Mouse (Mus musculus): ENCODE measurements around the gene Agmat. TPM values are rescaled to one million over a fixed set of nuclear protein-coding genes. Genes with fewer than 3 reads are reported as not detected.
A peak's percentile ranks its signal among the peaks of the same experiment; 100 is the strongest.

Gene Agmat
- polyA plus RNA-seq, 1 experiment from 2014 or later: 1.4 TPM

DNA sequence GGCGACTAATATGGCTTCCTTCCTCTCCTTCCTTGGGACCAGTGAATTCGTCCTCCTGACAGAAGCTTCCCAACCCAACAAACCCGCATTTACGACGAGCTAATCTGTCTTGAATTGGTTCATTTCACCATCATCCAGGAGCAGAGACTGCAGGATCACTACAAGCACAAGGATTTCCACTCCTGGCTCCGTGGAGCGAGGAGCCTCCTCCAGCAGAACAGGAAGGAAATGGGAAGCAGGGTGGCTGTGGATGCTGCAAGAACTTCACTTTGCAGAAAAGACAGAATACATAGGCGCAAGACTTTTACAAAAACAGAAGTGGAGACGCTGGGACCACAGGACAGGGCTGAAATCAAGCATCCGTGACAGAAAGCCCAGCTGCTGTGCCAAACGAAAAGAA is 21.9 kb upstream of the Agmat start:
- Histone ChIP-seq H3K4me1 (ENCODE audit: control insufficient read depth in 2 of 2, insufficient read depth in 2 of 2, low read length in 2 of 2) (peaks cover 7 to 26% of the 10 kb centered on the region in 2 experiments), H3K27me3 (ENCODE audit: control insufficient read depth, insufficient read depth, low read length) (no peaks in the 10 kb centered on the region), H3K27ac (replicated peaks in 1 of 2; ENCODE audit: control insufficient read depth in 1 of 2, insufficient read depth in 1 of 2, low read depth in 2 of 2, low read length in 2 of 2) (no peak overlapping the region), H3K9ac (ENCODE audit: low read length) (no peak overlapping the region), H3K9me3 (ENCODE audit: control insufficient read depth, low read length) (0 out of 2 replicates have a peak, but pooled peaks cover 3% of the 10 kb centered on the region), H3K4me3 (ENCODE audit: control insufficient read depth in 1 of 2, insufficient read depth in 1 of 2, low read depth in 1 of 2, low read length in 2 of 2) (no peak overlapping the region), H3K4me2 (ENCODE audit: low read length) (no peak overlapping the region), H3K36me3 (ENCODE audit: control insufficient read depth, insufficient read depth, low read length) (peaks cover 9% of the 10 kb centered on the region; the same call in 1 of the 2 replicates)
- ATAC-seq (ENCODE audit: insufficient number of reproducible peaks, insufficient read depth, low FRiP score, low read depth): no peak
- WGBS: 63% methylated on average over 11 of the region's 11 CpGs

DNA sequence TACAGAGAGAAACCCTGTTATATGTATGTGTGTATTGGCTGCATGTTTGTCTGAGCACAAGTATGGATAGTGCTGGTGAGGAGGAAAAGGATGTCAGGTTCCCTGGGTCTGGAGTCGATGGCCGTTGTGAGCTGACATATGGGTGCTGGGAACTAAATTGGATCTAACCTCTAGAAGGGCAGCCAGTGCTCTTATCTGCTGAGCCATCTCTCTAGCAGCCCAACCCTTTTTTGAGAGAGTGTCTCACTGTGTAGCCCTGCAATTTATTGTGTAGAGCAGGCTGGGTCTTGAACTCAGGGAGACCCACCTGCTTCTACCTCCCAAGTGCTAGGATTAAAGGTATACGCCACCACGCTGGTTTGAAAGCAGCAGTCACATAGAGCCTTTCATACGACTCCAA is 21.2 kb upstream of the Agmat start:
- Histone ChIP-seq H3K4me1 (ENCODE audit: control insufficient read depth in 2 of 2, insufficient read depth in 2 of 2, low read length in 2 of 2) (peaks cover 7 to 26% of the 10 kb centered on the region in 2 experiments), H3K9me3 (ENCODE audit: control insufficient read depth, low read length) (0 out of 2 replicates have a peak, but pooled peaks cover 1% of the 10 kb centered on the region), H3K9ac (ENCODE audit: low read length) (no peak overlapping the region), H3K27me3 (ENCODE audit: control insufficient read depth, insufficient read depth, low read length) (no peaks in the 10 kb centered on the region), H3K4me3 (ENCODE audit: control insufficient read depth in 1 of 2, insufficient read depth in 1 of 2, low read depth in 1 of 2, low read length in 2 of 2) (no peak overlapping the region), H3K36me3 (ENCODE audit: control insufficient read depth, insufficient read depth, low read length) (peaks cover 3% of the 10 kb centered on the region; the same call in 1 of the 2 replicates), H3K4me2 (ENCODE audit: low read length) (no peak overlapping the region), H3K27ac (replicated peaks in 1 of 2; ENCODE audit: control insufficient read depth in 1 of 2, insufficient read depth in 1 of 2, low read depth in 2 of 2, low read length in 2 of 2) (no peak overlapping the region)
- ATAC-seq (ENCODE audit: insufficient number of reproducible peaks, insufficient read depth, low FRiP score, low read depth): no peak
- 72% methylated on average over 5 of the region's 5 CpGs for WGBS

DNA sequence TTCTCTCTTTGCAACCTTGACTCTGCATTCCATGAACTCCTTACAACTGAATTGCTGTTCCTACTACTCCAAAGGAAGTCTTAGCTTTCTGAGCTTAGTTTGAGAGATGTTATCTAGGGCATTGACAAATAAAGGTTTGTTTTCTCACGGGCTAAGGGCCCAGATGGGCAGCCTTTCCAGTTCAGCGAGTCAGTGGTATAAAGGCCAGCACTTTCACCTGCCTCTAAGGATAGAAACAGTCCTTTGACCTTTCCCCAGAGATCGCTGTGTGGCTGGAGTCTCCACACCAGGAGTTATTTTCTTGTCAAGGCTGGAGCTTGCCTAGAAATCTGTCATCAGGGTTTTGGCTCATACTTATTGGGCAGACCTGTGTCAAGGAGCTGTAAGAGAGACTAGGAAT is 20.7 kb upstream of the Agmat start:
- Histone ChIP-seq H3K4me1 (ENCODE audit: control insufficient read depth in 2 of 2, insufficient read depth in 2 of 2, low read length in 2 of 2) (peaks cover 7 to 22% of the 10 kb centered on the region in 2 experiments), H3K4me3 (ENCODE audit: control insufficient read depth in 1 of 2, insufficient read depth in 1 of 2, low read depth in 1 of 2, low read length in 2 of 2) (no peak overlapping the region), H3K27me3 (ENCODE audit: control insufficient read depth, insufficient read depth, low read length) (no peaks in the 10 kb centered on the region), H3K36me3 (ENCODE audit: control insufficient read depth, insufficient read depth, low read length) (no peaks in the 10 kb centered on the region), H3K9me3 (ENCODE audit: control insufficient read depth, low read length) (no peaks in the 10 kb centered on the region), H3K4me2 (ENCODE audit: low read length) (no peak overlapping the region), H3K9ac (ENCODE audit: low read length) (no peak overlapping the region), H3K27ac (replicated peaks in 1 of 2; ENCODE audit: control insufficient read depth in 1 of 2, insufficient read depth in 1 of 2, low read depth in 2 of 2, low read length in 2 of 2) (no peak overlapping the region)
- 46% methylated on average over 3 of the region's 3 CpGs for WGBS
- no peak for ATAC-seq (ENCODE audit: insufficient number of reproducible peaks, insufficient read depth, low FRiP score, low read depth)

DNA sequence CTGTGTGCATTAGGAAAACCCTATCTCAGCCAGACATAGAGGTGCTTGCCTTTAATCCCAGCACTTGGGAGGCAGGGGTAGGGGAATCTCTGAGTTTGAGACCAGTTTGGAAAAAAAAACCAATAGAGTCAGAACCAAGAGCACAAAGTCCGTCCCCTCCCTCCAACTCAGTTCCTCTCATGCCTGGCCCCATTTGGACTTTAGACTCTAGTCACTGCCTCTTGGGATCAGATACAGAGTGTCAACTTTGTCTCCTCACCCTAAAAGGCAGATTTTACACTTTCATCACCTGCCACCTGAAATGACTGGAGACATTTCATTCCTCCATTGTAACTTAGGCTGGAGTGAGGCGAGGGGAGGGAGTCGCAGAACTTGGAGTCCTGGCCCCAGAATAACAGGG is 17.2 kb upstream of the Agmat start:
- no peak for ATAC-seq (ENCODE audit: insufficient number of reproducible peaks, insufficient read depth, low FRiP score, low read depth)
- H3K9ac ChIP-seq (ENCODE audit: low read length): no peak overlapping the region
- no peak overlapping the region for H3K27ac ChIP-seq (replicated peaks in 1 of 2; ENCODE audit: control insufficient read depth in 1 of 2, insufficient read depth in 1 of 2, low read depth in 2 of 2, low read length in 2 of 2)
- no peak overlapping the region for H3K4me3 ChIP-seq (ENCODE audit: control insufficient read depth in 1 of 2, insufficient read depth in 1 of 2, low read depth in 1 of 2, low read length in 2 of 2)
- no peak overlapping the region for H3K4me2 ChIP-seq (ENCODE audit: low read length)
- H3K9me3 ChIP-seq (ENCODE audit: control insufficient read depth, low read length): no peaks in the 10 kb centered on the region
- no peaks in the 10 kb centered on the region for H3K36me3 ChIP-seq (ENCODE audit: control insufficient read depth, insufficient read depth, low read length)
- H3K27me3 ChIP-seq (ENCODE audit: control insufficient read depth, insufficient read depth, low read length): no peaks in the 10 kb centered on the region
- WGBS: 80% methylated on average over 3 of the region's 3 CpGs
- H3K4me1 ChIP-seq (ENCODE audit: control insufficient read depth in 2 of 2, insufficient read depth in 2 of 2, low read length in 2 of 2): no peaks in the 10 kb centered on the region; a peak in 1 of 4 replicates

DNA sequence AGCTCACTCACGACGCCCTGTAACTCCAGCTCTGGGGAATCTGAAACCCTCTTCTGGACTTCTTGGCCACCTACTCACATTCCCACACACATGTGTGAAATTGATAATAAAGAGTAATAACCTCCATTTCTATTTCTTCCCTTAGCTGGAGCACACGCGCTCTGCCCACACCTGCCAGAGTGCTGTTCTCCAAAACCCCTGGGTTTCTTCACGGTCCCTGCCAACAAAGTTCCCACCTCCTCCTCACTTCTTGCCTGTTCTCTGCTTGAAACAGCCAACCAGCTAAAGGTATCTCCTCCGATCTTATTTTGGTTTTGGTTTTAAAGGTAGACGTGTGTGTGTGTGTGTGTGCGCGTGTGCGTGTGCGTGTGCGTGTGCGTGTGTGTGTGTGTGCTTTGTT is 16.1 kb upstream of the Agmat start:
- no peak overlapping the region for H3K4me3 ChIP-seq (ENCODE audit: control insufficient read depth in 1 of 2, insufficient read depth in 1 of 2, low read depth in 1 of 2, low read length in 2 of 2)
- WGBS: 72% methylated on average over 13 of the region's 13 CpGs
- H3K36me3 ChIP-seq (ENCODE audit: control insufficient read depth, insufficient read depth, low read length): no peaks in the 10 kb centered on the region
- no peaks in the 10 kb centered on the region for H3K9me3 ChIP-seq (ENCODE audit: control insufficient read depth, low read length)
- peaks cover 2 to 3% of the 10 kb centered on the region in 2 experiments; a peak in 2 of 4 replicates for H3K4me1 ChIP-seq (ENCODE audit: control insufficient read depth in 2 of 2, insufficient read depth in 2 of 2, low read length in 2 of 2)
- H3K9ac ChIP-seq (ENCODE audit: low read length): no peak overlapping the region
- no peak overlapping the region for H3K27ac ChIP-seq (replicated peaks in 1 of 2; ENCODE audit: control insufficient read depth in 1 of 2, insufficient read depth in 1 of 2, low read depth in 2 of 2, low read length in 2 of 2)
- no peak overlapping the region for H3K4me2 ChIP-seq (ENCODE audit: low read length)
- ATAC-seq (ENCODE audit: insufficient number of reproducible peaks, insufficient read depth, low FRiP score, low read depth): no peak
- H3K27me3 ChIP-seq (ENCODE audit: control insufficient read depth, insufficient read depth, low read length): no peaks in the 10 kb centered on the region

DNA sequence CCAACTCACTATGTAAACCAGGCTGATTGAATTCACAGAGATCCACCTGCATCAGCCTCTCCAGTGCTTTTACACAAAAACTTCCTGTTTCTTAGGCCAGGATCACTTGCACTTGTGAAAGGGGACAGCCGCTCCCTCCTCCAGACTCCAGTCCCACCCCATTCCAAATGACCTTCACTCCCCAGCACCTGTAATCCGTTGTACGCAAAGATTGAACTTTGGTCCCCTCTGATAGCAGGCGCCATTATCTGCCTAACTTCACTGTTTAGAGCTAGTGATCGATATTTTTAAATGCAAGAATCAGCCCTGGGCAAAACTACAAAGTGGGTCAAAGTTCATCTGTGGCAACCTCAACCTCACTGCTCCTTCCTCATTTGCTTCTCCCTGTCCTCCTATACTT is 14.7 kb upstream of the Agmat start:
- peaks cover 2 to 3% of the 10 kb centered on the region in 2 experiments; a peak in 2 of 4 replicates for H3K4me1 ChIP-seq (ENCODE audit: control insufficient read depth in 2 of 2, insufficient read depth in 2 of 2, low read length in 2 of 2)
- 79% methylated on average over 5 of the region's 5 CpGs for WGBS
- no peak for ATAC-seq (ENCODE audit: insufficient number of reproducible peaks, insufficient read depth, low FRiP score, low read depth)

DNA sequence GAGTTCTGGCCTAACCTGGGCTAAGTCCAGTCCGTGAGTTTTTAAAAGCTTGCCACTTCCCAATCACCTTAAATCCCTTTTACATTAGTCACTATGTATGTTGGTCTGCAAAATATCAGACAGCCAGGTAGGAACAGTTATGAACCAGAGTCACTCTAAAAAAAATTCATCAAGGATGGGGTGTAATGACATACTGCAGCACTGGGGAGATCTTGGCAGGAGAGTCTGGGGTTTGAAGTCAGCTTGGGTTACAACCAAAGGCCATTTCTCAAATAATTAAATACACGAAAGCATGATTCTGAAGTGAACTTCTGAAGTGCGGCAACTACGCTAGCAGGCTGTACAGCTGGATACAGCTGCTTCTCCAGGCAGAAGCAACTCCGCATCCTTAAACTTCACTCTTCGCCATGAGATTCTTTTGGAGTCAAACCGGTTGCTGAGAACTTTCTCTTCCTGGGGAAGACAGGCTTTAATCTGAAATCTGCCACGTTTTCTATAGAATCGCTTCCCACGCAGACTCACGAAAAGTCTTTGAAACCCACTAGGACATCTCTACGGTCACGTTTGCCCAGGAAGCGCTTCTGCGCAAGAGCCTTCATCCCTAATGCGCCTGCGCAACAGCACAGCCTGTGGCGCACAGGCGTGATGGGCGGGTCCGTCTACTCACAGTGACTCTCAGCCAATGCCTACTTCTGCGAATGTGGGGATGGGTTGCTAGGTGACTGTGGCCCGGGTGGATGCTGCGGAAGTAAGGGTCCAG is 11.8 kb upstream of the Agmat start:
- Histone ChIP-seq H3K27me3 (ENCODE audit: control insufficient read depth, insufficient read depth, low read length) (no peaks in the 10 kb centered on the region), H3K4me3 (ENCODE audit: control insufficient read depth in 1 of 2, insufficient read depth in 1 of 2, low read depth in 1 of 2, low read length in 2 of 2) (peak overlapping the region; percentile 35 to 40), H3K36me3 (ENCODE audit: control insufficient read depth, insufficient read depth, low read length) (no peaks in the 10 kb centered on the region), H3K9me3 (ENCODE audit: control insufficient read depth, low read length) (no peaks in the 10 kb centered on the region), H3K4me2 (ENCODE audit: low read length) (peak overlapping the region; percentile 73), H3K4me1 (ENCODE audit: control insufficient read depth in 2 of 2, insufficient read depth in 2 of 2, low read length in 2 of 2) (peaks cover 2 to 3% of the 10 kb centered on the region in 2 experiments; a peak in 2 of 4 replicates), H3K9ac (ENCODE audit: low read length) (peak overlapping the region; percentile 68), H3K27ac (replicated peaks in 1 of 2; ENCODE audit: control insufficient read depth in 1 of 2, insufficient read depth in 1 of 2, low read depth in 2 of 2, low read length in 2 of 2) (peak overlapping the region in 1 of 2 experiments; percentile 49; a peak in 1 of 4 replicates)
- peak; percentile 86 for ATAC-seq (ENCODE audit: insufficient number of reproducible peaks, insufficient read depth, low FRiP score, low read depth)
- WGBS: 9% methylated on average over 24 of the region's 24 CpGs

More for the DNA sequence above, 14.7 kb upstream of the Agmat start:
- Histone ChIP-seq H3K9ac (ENCODE audit: low read length) (no peak overlapping the region), H3K36me3 (ENCODE audit: control insufficient read depth, insufficient read depth, low read length) (no peaks in the 10 kb centered on the region), H3K4me3 (ENCODE audit: control insufficient read depth in 1 of 2, insufficient read depth in 1 of 2, low read depth in 1 of 2, low read length in 2 of 2) (no peak overlapping the region), H3K4me2 (ENCODE audit: low read length) (no peak overlapping the region), H3K9me3 (ENCODE audit: control insufficient read depth, low read length) (no peaks in the 10 kb centered on the region), H3K27ac (replicated peaks in 1 of 2; ENCODE audit: control insufficient read depth in 1 of 2, insufficient read depth in 1 of 2, low read depth in 2 of 2, low read length in 2 of 2) (no peak overlapping the region), H3K27me3 (ENCODE audit: control insufficient read depth, insufficient read depth, low read length) (no peaks in the 10 kb centered on the region)
